Mouse (Mus musculus): ENCODE results near the gene Tbca. TPM values are rescaled to one million over a fixed set of nuclear protein-coding genes. Genes with fewer than 3 reads are reported as not detected.

The Tbca gene
- polyA plus RNA-seq, 1 experiment from 2014 or later: 258 TPM

DNA sequence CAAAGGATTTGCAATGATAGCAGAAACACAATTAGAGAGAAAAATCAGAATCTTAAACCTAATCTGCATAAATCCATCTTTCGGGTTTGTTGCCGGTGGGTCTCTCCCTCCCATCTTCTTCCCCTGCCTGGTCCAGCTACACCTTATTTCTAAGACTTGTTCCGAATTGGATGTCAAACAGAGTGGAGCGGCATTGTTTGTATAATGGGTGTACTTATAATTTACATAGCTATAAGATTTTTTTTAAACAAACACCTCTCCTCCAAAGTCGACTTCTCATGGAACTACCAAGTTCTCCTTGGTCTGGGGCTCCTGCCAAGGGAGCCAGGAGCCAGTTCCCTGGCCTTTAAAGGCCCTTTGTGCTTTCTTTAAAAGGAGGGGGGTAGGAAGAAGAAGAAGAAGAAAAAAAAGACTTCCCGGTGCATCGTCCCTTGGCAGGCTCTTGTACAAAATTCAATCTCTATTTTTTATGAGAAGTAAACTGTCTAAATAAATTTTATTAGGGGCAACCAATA lies 83.2 kb downstream of the Tbca start:
- no peak overlapping the region for H3K9ac ChIP-seq
- no peak overlapping the region for H3K4me3 ChIP-seq
- no peaks in the 10 kb centered on the region for H3K9me3 ChIP-seq (replicated peaks)
- ATAC-seq (ENCODE audit: insufficient number of reproducible peaks, low FRiP score): no peak
- H3K4me2 ChIP-seq: no peak overlapping the region
- peaks cover 16% of the 10 kb centered on the region for H3K4me1 ChIP-seq (replicated peaks)
- under 1% methylated on average over 7 of the region's 7 CpGs for WGBS
- H3K27ac ChIP-seq (ENCODE audit: poor library complexity, severe bottlenecking): no peak overlapping the region
- H3K36me3 ChIP-seq: no peaks in the 10 kb centered on the region
- peaks cover 83% of the 10 kb centered on the region for H3K27me3 ChIP-seq (replicated peaks)

DNA sequence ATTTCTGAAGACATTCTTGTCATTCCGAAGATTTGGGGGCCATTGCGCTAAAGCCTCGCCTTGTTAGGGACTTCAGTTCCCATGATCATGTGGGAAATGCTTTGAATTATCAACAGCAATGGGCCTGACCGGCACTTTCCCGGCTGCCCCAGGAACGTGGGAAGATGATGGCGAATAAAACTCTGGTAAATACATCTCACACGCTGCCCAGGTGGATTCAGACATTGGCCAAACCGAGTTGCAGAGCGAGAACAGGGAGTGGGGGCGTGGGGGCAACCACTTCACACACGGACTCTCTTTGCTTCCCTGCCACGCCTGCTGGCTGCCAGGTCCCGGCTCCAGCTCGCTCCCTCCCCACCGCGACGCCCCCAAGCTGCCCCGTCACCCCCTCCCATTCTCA lies 83.7 kb downstream of the Tbca start:
- ATAC-seq (ENCODE audit: insufficient number of reproducible peaks, low FRiP score): no peak
- no peak overlapping the region for H3K27ac ChIP-seq (ENCODE audit: poor library complexity, severe bottlenecking)
- peaks cover 16% of the 10 kb centered on the region for H3K4me1 ChIP-seq (replicated peaks)
- H3K9ac ChIP-seq: no peak overlapping the region
- WGBS: under 1% methylated on average over 19 of the region's 19 CpGs
- no peak overlapping the region for H3K4me2 ChIP-seq
- H3K36me3 ChIP-seq: no peaks in the 10 kb centered on the region
- H3K27me3 ChIP-seq (replicated peaks): peaks cover 83% of the 10 kb centered on the region
- no peaks in the 10 kb centered on the region for H3K9me3 ChIP-seq (replicated peaks)
- H3K4me3 ChIP-seq: no peak overlapping the region

DNA sequence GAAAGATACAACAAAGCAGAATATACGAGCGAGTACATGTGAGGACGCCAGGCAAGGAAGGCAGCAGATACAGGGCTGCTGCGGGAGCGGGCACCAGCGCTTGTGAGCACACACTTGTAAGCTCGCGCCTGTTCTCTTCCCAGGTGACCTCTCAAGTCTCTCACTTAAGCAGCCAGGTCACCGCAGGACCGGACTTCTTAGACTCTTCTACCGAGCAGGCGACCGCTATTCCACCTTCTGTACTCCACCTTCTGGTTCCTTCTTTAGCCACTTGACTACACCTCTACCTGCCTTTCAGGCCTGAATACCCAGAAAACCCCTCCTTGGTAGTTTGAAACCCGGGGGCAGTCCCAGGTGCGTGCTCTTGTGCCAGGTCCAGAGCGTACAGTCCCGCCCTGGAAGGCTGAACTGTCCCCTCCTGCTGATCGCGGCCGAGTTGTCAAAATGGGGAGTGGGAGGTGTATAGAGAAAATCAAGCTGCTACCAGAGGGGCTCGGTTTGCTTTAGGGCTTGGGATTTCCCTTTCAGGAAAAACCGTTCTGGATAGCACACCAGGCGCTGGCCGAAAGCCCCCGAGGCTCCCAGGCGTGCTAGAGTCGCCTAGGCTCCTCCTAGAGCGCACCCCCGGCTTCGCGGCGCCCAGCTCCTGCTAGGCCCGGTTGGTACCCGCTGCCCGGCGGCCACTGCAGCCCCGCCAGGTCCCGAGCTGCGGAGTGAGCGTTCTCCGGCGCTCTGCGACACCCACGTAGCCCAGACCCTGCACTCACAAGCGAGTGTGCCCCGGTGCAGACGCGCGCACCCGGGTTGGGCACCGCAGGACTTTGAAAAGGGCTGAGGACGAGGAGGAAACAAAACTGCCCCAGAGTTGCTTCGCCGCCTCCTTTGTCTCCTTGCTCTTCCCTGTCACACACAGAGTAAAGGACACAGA lies 84.7 kb downstream of the Tbca start:
- ATAC-seq (ENCODE audit: insufficient number of reproducible peaks, low FRiP score): no peak
- under 1% methylated on average over 54 of the region's 54 CpGs for WGBS
- H3K4me1 ChIP-seq (replicated peaks): peaks cover 15% of the 10 kb centered on the region
- no peaks in the 10 kb centered on the region for H3K9me3 ChIP-seq (replicated peaks)
- peak overlapping the region; percentile 20 for H3K4me3 ChIP-seq
- no peak overlapping the region for H3K9ac ChIP-seq
- H3K27me3 ChIP-seq (replicated peaks): peaks cover 80% of the 10 kb centered on the region
- H3K27ac ChIP-seq (ENCODE audit: poor library complexity, severe bottlenecking): no peak overlapping the region
- peak overlapping the region; percentile 47 for H3K4me2 ChIP-seq
- H3K36me3 ChIP-seq: no peaks in the 10 kb centered on the region

DNA sequence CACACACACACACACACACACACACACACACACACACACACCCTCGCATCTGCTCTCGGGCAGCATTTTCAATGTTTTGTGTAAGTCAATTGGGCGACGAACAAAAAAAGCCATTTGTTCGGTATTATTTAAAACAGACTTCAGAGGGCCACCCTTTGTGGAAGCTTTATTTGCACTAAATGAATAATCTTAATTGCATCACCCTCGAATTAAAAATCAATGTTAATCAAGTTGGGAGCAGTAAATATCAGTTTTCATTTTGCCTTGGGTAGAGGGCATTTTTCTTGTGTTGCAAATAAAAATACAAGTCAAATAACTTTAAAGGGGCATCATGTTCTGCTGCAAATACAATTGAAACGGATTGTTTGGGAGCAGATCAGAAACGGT lies 85.3 kb downstream of the Tbca start:
- Histone ChIP-seq H3K9ac (no peak overlapping the region), H3K4me1 (replicated peaks) (peaks cover 10% of the 10 kb centered on the region), H3K36me3 (no peaks in the 10 kb centered on the region), H3K9me3 (replicated peaks) (no peaks in the 10 kb centered on the region), H3K27me3 (replicated peaks) (peaks cover 75% of the 10 kb centered on the region), H3K4me2 (0 out of 2 replicates have a peak overlapping the region, but pooled peaks have one; percentile 47), H3K27ac (ENCODE audit: poor library complexity, severe bottlenecking) (no peak overlapping the region), H3K4me3 (peak overlapping the region; percentile 20)
- WGBS: 2% methylated on average over 8 of the region's 8 CpGs
- ATAC-seq (ENCODE audit: insufficient number of reproducible peaks, low FRiP score): no peak

DNA sequence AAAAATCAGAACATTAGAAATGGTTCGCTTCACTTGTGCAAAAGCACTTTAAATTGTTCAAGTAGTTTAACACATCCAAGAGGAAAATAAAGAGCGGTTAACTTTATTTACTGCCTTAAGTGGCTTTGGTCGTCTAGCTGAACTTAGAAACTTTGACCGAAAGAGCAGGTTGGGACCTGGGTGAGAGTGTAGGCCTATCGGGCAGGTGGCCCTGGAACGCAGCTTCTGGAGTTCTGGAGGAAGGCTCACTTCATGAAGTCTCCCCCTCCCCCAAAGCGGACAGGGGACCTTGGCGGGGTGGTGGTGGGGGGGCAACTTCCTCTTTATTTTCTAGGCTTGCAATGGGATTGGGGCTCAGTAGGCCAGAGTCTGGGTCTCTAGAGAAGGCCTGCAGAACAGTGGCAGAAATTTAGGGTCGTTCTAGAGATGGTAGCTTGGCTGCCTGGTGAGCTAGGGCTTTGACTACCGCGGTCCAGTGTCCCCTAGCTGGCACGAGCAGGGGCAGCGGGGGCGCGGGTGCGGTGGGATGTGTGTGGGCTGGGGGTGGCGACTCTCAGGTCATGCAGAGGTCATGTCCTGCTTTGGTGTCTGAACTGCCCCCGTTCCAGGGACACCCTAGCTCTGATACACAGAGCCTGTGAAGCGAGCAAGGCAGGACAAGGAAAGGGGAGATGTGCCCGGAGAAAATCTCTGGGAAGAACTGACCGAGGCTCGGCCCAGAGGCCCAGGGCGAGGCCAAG lies 86.1 kb downstream of the Tbca start:
- WGBS: 2% methylated on average over 23 of the region's 23 CpGs
- Histone ChIP-seq H3K9me3 (replicated peaks) (no peaks in the 10 kb centered on the region), H3K4me1 (replicated peaks) (peaks cover 10% of the 10 kb centered on the region), H3K4me3 (no peak overlapping the region), H3K4me2 (peak overlapping the region; percentile 6; the same call in 1 of the 2 replicates), H3K36me3 (no peaks in the 10 kb centered on the region), H3K27ac (ENCODE audit: poor library complexity, severe bottlenecking) (no peak overlapping the region), H3K27me3 (replicated peaks) (peaks cover 69% of the 10 kb centered on the region), H3K9ac (no peak overlapping the region)
- ATAC-seq (ENCODE audit: insufficient number of reproducible peaks, low FRiP score): 0 out of 2 replicates have a peak, but pooled peaks have one; percentile 15

DNA sequence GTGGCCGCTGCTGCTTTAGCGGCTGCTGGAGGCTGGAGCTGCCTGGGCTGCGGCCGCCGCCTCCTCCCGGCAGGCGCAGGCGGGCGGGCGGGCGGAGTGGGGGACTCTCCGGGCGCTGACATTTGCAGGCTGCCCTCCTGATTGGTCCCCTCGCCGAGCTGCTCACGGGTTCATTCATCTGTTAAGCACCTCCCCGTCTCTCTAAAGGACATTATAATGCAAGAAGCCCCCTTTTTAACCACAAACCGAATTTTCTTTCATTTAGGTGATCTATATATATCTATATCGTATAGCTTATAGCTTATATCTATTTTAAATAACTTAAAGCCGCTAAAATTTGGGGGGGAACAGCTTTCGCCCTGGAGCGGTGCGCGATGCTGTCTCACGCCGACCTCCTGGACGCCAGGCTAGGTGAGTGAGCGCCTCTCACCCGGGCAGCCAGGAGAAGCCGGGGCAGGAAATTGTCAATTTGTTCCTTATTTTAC lies 86.7 kb downstream of the Tbca start, which contains the start of gene Otp:
TSS of gene Otp (plus strand) at position 207 of the 485 bp plus-strand sequence.
- peaks cover 10% of the 10 kb centered on the region for H3K4me1 ChIP-seq (replicated peaks)
- WGBS: under 1% methylated on average over 21 of the region's 30 CpGs
- peaks cover 70% of the 10 kb centered on the region for H3K27me3 ChIP-seq (replicated peaks)
- H3K4me2 ChIP-seq: peak within 1 kb of the TSS; percentile 6; the same call in 1 of the 2 replicates
- H3K9ac ChIP-seq: no peak within 1 kb of the TSS
- no peak within 1 kb of the TSS for H3K27ac ChIP-seq (ENCODE audit: poor library complexity, severe bottlenecking)
- no peaks in the 10 kb centered on the region for H3K9me3 ChIP-seq (replicated peaks)
- peak; percentile 9; the same call in 1 of the 2 replicates for ATAC-seq (ENCODE audit: insufficient number of reproducible peaks, low FRiP score)
- H3K4me3 ChIP-seq: no peak within 1 kb of the TSS
- H3K36me3 ChIP-seq: no peaks in the 10 kb centered on the region

DNA sequence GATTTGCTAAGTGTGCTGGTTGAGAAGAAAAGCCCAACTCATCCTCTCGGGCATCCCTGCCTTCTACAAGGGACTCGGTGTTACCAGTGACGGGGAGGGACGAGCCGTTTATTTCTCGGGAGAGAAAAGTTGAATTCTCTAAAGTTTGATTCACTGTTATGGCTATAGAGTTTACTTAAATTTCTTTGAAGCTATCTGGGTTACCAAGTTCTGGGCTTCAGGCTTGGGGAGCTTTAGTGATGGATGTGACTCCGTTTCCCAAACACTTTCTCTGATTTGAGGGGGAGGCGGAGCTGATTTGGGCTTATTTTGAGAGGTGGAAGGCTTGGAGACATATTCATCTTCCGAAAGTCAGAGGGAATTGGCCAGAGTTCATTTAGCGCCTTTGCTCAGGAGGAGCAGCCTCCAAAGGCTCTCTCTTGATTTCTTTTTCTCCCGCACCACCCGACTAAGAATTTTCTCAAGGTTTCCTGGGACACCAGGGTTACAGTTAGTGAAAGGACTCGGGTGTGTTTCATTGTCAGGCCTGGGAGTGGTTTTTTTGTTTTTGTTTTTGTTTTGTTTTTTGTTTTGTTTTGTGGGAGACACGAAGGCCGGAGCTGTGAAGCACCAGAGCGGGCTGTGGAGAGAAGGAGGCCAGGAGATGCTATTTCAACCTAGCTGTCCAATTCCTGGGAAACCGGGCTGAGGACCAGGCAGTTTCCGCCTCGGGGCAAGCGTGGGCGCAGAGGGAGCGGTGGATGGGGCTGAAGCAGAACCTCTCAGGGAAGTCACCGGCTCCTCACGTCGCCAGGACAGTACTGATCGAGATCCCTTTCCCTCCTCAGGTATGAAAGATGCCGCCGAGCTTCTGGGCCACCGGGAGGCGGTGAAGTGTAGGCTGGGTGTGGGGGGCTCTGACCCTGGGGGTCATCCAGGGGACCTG lies 87.8 kb downstream of the Tbca start:
- WGBS: 2% methylated on average over 30 of the region's 30 CpGs
- ATAC-seq (ENCODE audit: insufficient number of reproducible peaks, low FRiP score): no peak
- Histone ChIP-seq H3K4me2 (no peak overlapping the region), H3K4me3 (no peak overlapping the region), H3K36me3 (no peaks in the 10 kb centered on the region), H3K4me1 (replicated peaks) (peaks cover 10% of the 10 kb centered on the region), H3K9me3 (replicated peaks) (no peaks in the 10 kb centered on the region), H3K27me3 (replicated peaks) (peaks cover 69% of the 10 kb centered on the region), H3K27ac (ENCODE audit: poor library complexity, severe bottlenecking) (no peak overlapping the region), H3K9ac (no peak overlapping the region)

DNA sequence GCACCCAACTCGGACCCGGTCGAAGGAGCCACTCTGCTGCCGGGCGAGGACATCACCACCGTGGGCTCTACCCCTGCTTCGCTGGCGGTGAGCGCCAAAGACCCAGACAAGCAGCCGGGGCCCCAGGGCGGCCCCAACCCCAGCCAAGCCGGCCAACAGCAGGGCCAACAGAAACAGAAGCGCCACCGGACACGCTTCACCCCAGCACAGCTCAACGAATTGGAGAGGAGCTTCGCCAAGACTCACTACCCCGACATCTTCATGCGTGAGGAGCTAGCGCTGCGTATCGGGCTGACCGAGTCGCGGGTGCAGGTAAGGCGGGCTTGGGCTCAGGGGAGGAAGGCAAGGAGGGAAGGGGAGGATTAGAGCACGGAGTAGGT lies 88.5 kb downstream of the Tbca start:
- Histone ChIP-seq H3K4me3 (no peak overlapping the region), H3K4me2 (no peak overlapping the region), H3K27me3 (replicated peaks) (peaks cover 71% of the 10 kb centered on the region), H3K9me3 (replicated peaks) (no peaks in the 10 kb centered on the region), H3K36me3 (no peaks in the 10 kb centered on the region), H3K27ac (ENCODE audit: poor library complexity, severe bottlenecking) (no peak overlapping the region), H3K4me1 (replicated peaks) (peaks cover 10% of the 10 kb centered on the region), H3K9ac (no peak overlapping the region)
- WGBS: under 1% methylated on average over 27 of the region's 27 CpGs
- ATAC-seq (ENCODE audit: insufficient number of reproducible peaks, low FRiP score): no peak

DNA sequence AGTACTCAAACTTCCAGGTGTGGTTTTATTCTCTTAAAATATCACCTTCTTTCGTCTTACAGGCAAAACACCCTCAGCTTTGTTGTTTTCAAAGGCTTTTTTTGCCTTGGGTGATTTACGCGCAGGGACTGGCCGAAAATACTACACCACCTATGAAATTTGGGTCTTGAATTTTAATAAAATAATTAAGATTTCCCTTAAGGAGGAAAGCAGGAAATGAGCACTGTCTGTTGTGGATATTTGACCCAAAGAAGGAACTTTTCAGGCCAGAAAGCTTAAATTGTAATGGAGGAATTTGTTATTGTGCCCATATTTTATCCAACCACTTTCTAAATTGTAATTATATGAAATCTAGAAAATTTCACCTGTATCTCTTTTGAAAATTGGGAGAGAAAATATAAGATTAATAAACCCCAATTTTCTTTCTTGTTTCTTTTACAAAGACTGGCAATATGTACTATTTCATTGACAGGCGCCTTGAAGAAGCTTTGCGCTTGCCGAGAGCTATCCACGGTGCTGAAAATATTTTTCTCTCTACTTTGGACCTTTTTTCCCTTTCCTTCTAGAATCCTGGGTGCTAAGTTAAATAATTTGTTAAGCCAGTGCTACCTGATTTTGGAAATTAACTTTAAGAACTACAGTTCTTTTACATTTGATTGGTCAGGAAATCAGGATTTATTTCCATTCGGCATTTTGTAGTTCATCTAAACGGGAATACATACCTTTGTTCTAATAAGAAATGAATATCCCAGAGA lies 89.5 kb downstream of the Tbca start:
- Histone ChIP-seq H3K27ac (ENCODE audit: poor library complexity, severe bottlenecking) (no peak overlapping the region), H3K9ac (no peak overlapping the region), H3K36me3 (no peaks in the 10 kb centered on the region), H3K27me3 (replicated peaks) (peaks cover 72% of the 10 kb centered on the region), H3K9me3 (replicated peaks) (no peaks in the 10 kb centered on the region), H3K4me1 (replicated peaks) (peaks cover 17% of the 10 kb centered on the region), H3K4me2 (no peak overlapping the region), H3K4me3 (no peak overlapping the region)
- no peak for ATAC-seq (ENCODE audit: insufficient number of reproducible peaks, low FRiP score)
- WGBS: 14% methylated on average over 10 of the region's 10 CpGs

DNA sequence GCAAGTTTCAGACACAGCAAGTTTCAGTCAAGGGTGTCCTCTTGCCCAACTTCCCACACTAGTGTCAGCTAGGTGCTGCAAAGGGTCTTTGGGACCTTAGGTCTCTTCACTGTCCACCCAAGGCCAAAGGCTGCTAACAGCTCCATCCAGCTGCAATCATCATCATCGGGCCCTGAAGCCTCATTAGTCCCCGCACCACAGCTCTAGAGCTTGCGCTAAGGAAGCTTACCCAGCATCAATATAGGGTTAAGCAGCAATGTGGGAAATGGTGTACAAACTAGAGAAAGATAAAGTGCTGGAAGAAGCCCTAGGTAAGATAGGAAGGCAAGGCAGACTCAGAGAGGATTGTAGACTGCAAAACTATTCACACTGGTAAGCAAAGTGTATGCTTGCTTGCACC lies 92.5 kb downstream of the Tbca start:
- WGBS: 3% methylated on average over 3 of the region's 3 CpGs
- H3K4me2 ChIP-seq: no peak overlapping the region
- no peaks in the 10 kb centered on the region for H3K9me3 ChIP-seq (replicated peaks)
- ATAC-seq (ENCODE audit: insufficient number of reproducible peaks, low FRiP score): no peak
- H3K9ac ChIP-seq: no peak overlapping the region
- no peaks in the 10 kb centered on the region for H3K36me3 ChIP-seq
- H3K27ac ChIP-seq (ENCODE audit: poor library complexity, severe bottlenecking): no peak overlapping the region
- peaks cover 22% of the 10 kb centered on the region for H3K4me1 ChIP-seq (replicated peaks)
- H3K4me3 ChIP-seq: no peak overlapping the region
- peaks cover 78% of the 10 kb centered on the region for H3K27me3 ChIP-seq (replicated peaks)
